9 mouse cellular contexts compared by ENCODE assay signal in genomic region chr8:94205736-94206135, GRCm38 (mm10). TPM values are rescaled to one million over a fixed set of nuclear protein-coding genes. Genes with fewer than 3 reads are reported as not detected.
DNase-seq lines count a peak whose midpoint lies in the region; ATAC-seq and TF ChIP-seq lines count a peak whose summit lies in the region.
"Had no signal": no experiment of that assay in that cellular context is flagged by ENCODE, and none has a peak within 500 bp of the region (broad histone marks: within the 10 kb centered on the region; RNA-seq: fewer than 3 reads in every experiment).

No protein-coding gene starts in this region.

- WGBS in hindbrain, embryonic 10.5 days, result 14% methylated on average over 5 of the region's 5 CpGs
- 17% methylated on average over 5 of the region's 5 CpGs for WGBS in hindbrain, embryonic 12.5 days
- WGBS in heart, adult 2 months, result 16% methylated on average over 5 of the region's 5 CpGs

- no peaks in the 10 kb centered on the region for H3K36me3 ChIP-seq in hindbrain, embryonic 10.5 days
- no peaks in the 10 kb centered on the region for H3K36me3 ChIP-seq in hindbrain, embryonic 12.5 days
- H3K36me3 ChIP-seq in heart, adult 2 months (ENCODE audit: control insufficient read depth, insufficient read depth, low read length), result no peaks in the 10 kb centered on the region
- H3K36me3 ChIP-seq: lung, embryonic 15.5 days had no signal

- TF ChIP-seq EP300 in heart, adult 2 months (IDR thresholded peaks at IDR 0.05; ENCODE audit: insufficient read depth, low read depth, low read length), result peak; percentile 61; the same call in 1 of the 2 replicates

- H3K4me2 ChIP-seq in hindbrain, embryonic 12.5 days (replicated peaks), result no peak overlapping the region
- H3K4me2 ChIP-seq: lung, embryonic 15.5 days had no signal

- intact Hi-C loops in heart, adult 2 months (cut with DNase I), result no loop called here

- no peaks in the 10 kb centered on the region for H3K79me2 ChIP-seq in heart, adult 2 months (replicated peaks; ENCODE audit: control insufficient read depth, insufficient read depth, low read length)

- H3K27me3 ChIP-seq in hindbrain, embryonic 10.5 days (ENCODE audit: insufficient read depth, poor library complexity, severe bottlenecking), result no peaks in the 10 kb centered on the region
- H3K27me3 ChIP-seq in hindbrain, embryonic 12.5 days, result no peaks in the 10 kb centered on the region
- no peaks in the 10 kb centered on the region for H3K27me3 ChIP-seq in heart, adult 2 months (ENCODE audit: control insufficient read depth, insufficient read depth, low read length)
- H3K27me3 ChIP-seq: lung, embryonic 15.5 days had no signal

- DNase-seq in hindbrain, embryonic 10.5 days (ENCODE audit: low spot score), result peak; percentile 83
- peak; percentile 84 for DNase-seq in adipocyte (ENCODE audit: low spot score)
- peak; percentile 56 to 80 for DNase-seq in cerebellum, postnatal 4 days (ENCODE audit: low spot score in 2 of 2)
- peak; percentile 54 to 78 for DNase-seq in heart, adult 2 months
- DNase-seq in kidney, postnatal 14 days, result peak; percentile 78
- DNase-seq in lung, postnatal 25 days (ENCODE audit: low spot score), result peak; percentile 66
- peak; percentile 62 for DNase-seq in right cerebral cortex, postnatal 4 days

- no peak overlapping the region for H3K4me3 ChIP-seq in hindbrain, embryonic 10.5 days
- H3K4me3 ChIP-seq in hindbrain, embryonic 12.5 days, result no peak overlapping the region
- H3K4me3 ChIP-seq in heart, adult 2 months, result no peak overlapping the region
- H3K4me3 ChIP-seq: lung, embryonic 15.5 days had no signal

- TF ChIP-seq CTCF in heart, adult 2 months (IDR thresholded peaks at IDR 0.05), result peak; percentile 96

- H3K4me1 ChIP-seq in hindbrain, embryonic 10.5 days (replicated peaks), result no peaks in the 10 kb centered on the region; the same call in 1 of the 2 replicates
- H3K4me1 ChIP-seq in hindbrain, embryonic 12.5 days, result no peaks in the 10 kb centered on the region
- peaks cover 2% of the 10 kb centered on the region; the same call in 1 of the 2 replicates for H3K4me1 ChIP-seq in heart, adult 2 months (ENCODE audit: control insufficient read depth, insufficient read depth, low read length)

- TF ChIP-seq POLR2A in heart, adult 2 months (IDR thresholded peaks at IDR 0.05; ENCODE audit: insufficient read depth, low read depth, low read length), result no peak

- ATAC-seq in hindbrain, embryonic 12.5 days (ENCODE audit: low FRiP score), result no peak

- no peak overlapping the region for H3K27ac ChIP-seq in hindbrain, embryonic 10.5 days
- no peak overlapping the region for H3K27ac ChIP-seq in hindbrain, embryonic 12.5 days
- no peak overlapping the region for H3K27ac ChIP-seq in heart, adult 2 months

- H3K9me3 ChIP-seq in hindbrain, embryonic 10.5 days, result no peaks in the 10 kb centered on the region
- no peaks in the 10 kb centered on the region for H3K9me3 ChIP-seq in hindbrain, embryonic 12.5 days (replicated peaks)
- H3K9me3 ChIP-seq: lung, embryonic 15.5 days had no signal

- H3K9ac ChIP-seq in hindbrain, embryonic 12.5 days, result no peak overlapping the region
- H3K9ac ChIP-seq in heart, adult 2 months (ENCODE audit: low read depth, low read length), result no peak overlapping the region
- H3K9ac ChIP-seq: lung, embryonic 15.5 days had no signal

RNA-seq across cellular contexts. Expression of gene Nup93, which starts 8.6 kb away (rescaled TPM):
- polyA plus RNA-seq in hindbrain, embryonic 10.5 days (2016; fragmentation: Nextera tagmentation; extraction: Ambion mirVana), result 114 and 134 TPM in 2 replicates
- polyA plus RNA-seq in hindbrain, embryonic 12.5 days (2016; fragmentation: Nextera tagmentation; extraction: Ambion mirVana), result 80.4 and 85.1 TPM in 2 replicates
- total RNA-seq in heart, adult 2 months (2021), result 10 to 100 TPM; 13.7 to 15.5 TPM
- polyA plus RNA-seq in heart, adult 2 months (2012; rRNA removed), result 11.7 and 18.4 TPM in 2 replicates

RNA-seq across cellular contexts. Expression of gene Mt1, which starts 26.9 kb away (rescaled TPM):
- polyA plus RNA-seq in hindbrain, embryonic 10.5 days (2016; fragmentation: Nextera tagmentation; extraction: Ambion mirVana), result 159 and 234 TPM in 2 replicates
- polyA plus RNA-seq in hindbrain, embryonic 12.5 days (2016; fragmentation: Nextera tagmentation; extraction: Ambion mirVana), result 34.0 and 47.3 TPM in 2 replicates
- 100 to 1,000 TPM; 279 to 438 TPM for total RNA-seq in heart, adult 2 months (2021)
- 420 and 727 TPM in 2 replicates for polyA plus RNA-seq in heart, adult 2 months (2012; rRNA removed)

RNA-seq across cellular contexts. Expression of gene Mt2, which starts 33.3 kb away (rescaled TPM):
- 48.0 and 63.2 TPM in 2 replicates for polyA plus RNA-seq in hindbrain, embryonic 10.5 days (2016; fragmentation: Nextera tagmentation; extraction: Ambion mirVana)
- polyA plus RNA-seq in hindbrain, embryonic 12.5 days (2016; fragmentation: Nextera tagmentation; extraction: Ambion mirVana), result 13.2 TPM in 2 replicates
- total RNA-seq in heart, adult 2 months (2021), result 10 to 100 TPM; 51.8 to 74.4 TPM
- polyA plus RNA-seq in heart, adult 2 months (2012; rRNA removed), result 15.6 and 32.2 TPM in 2 replicates

RNA-seq across cellular contexts. Expression of gene Mt3, which starts 53.3 kb away (rescaled TPM):
- 8.4 and 13.2 TPM in 2 replicates for polyA plus RNA-seq in hindbrain, embryonic 10.5 days (2016; fragmentation: Nextera tagmentation; extraction: Ambion mirVana)
- polyA plus RNA-seq in hindbrain, embryonic 12.5 days (2016; fragmentation: Nextera tagmentation; extraction: Ambion mirVana), result 18.5 and 33.1 TPM in 2 replicates
- total RNA-seq in heart, adult 2 months (2021), result 1 to 10 TPM; 2.9 to 3.8 TPM
- 3.5 and 6.1 TPM in 2 replicates for polyA plus RNA-seq in heart, adult 2 months (2012; rRNA removed)
